Mouse (Mus musculus): Measurements from ENCODE around the gene Ttc21b. TPM values are rescaled to one million over a fixed set of nuclear protein-coding genes. Genes with fewer than 3 reads are reported as not detected.

The Ttc21b gene
- polyA plus RNA-seq, 1 experiment from 2014 or later, result 15.2 TPM

DNA sequence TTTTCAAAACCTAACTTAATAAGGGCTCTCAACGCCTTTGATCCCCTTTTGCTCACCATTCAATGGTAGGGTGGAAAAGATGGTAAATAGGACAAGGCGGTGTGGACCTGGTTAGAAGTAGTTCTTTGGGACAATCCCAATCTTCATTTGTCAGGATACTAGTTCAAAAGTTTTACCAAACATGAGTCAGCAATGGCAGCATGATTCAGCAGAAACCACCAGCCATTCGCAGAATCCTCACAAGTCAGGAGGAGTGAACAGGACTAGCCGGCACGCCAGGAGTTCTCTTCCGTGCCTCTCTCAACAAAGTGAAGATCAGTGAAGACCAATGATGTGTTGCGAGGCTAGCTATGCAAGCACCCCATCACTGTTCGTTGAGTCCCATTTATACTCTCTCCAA, 91.4 kb downstream of the Ttc21b start:
- no peak for ATAC-seq (ENCODE audit: low FRiP score, low read depth)
- Histone ChIP-seq H3K9ac (no peak overlapping the region), H3K4me1 (no peaks in the 10 kb centered on the region), H3K27me3 (replicated peaks) (no peaks in the 10 kb centered on the region), H3K9me3 (no peaks in the 10 kb centered on the region), H3K4me3 (no peak overlapping the region), H3K36me3 (no peaks in the 10 kb centered on the region), H3K4me2 (replicated peaks) (no peak overlapping the region), H3K27ac (no peak overlapping the region)
- 92% methylated on average over 8 of the region's 8 CpGs for WGBS

DNA sequence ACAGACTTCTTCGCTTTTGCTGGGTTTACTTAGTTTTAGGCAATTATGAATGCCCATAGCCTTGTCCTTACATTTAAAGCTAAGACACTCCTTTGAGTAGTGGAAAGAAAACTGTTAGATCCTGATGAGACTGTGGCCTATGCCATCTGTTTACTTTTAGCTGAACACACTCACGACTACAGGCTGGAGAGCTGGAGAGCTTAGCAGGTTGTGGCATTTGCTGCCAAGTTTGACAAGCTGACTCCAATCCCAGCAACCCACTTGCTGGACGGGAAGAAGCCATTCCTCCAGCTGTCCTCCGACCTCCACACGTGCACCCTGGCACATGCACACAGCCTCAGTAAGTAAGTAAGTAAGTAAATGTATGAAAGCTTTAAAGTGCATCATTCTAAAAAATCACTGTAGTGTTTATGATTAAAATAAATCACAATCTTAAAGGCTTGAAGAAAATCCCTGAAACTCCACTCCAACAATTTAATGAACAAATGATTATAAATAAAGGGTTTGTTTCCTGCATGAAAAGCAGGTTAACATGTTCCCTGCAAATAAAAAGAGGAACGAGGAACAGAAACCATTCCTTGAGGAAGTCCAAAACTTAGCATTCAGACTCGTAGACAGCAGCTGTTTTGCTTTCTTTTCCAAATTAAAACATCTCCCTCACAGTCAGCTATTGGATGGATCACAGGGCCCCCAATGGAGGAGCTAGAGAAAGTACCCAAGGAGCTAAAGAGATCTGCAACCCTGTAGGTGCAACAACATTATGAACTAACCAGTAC, 98.1 kb downstream of the Ttc21b start:
- H3K4me1 ChIP-seq, result no peaks in the 10 kb centered on the region
- ATAC-seq (ENCODE audit: low FRiP score, low read depth), result no peak
- WGBS, result 79% methylated on average over 7 of the region's 7 CpGs
- H3K9ac ChIP-seq, result no peak overlapping the region
- H3K27me3 ChIP-seq (replicated peaks), result no peaks in the 10 kb centered on the region
- H3K9me3 ChIP-seq, result no peaks in the 10 kb centered on the region
- H3K4me2 ChIP-seq (replicated peaks), result no peak overlapping the region
- H3K36me3 ChIP-seq, result no peaks in the 10 kb centered on the region
- H3K27ac ChIP-seq, result no peak overlapping the region
- no peak overlapping the region for H3K4me3 ChIP-seq

DNA sequence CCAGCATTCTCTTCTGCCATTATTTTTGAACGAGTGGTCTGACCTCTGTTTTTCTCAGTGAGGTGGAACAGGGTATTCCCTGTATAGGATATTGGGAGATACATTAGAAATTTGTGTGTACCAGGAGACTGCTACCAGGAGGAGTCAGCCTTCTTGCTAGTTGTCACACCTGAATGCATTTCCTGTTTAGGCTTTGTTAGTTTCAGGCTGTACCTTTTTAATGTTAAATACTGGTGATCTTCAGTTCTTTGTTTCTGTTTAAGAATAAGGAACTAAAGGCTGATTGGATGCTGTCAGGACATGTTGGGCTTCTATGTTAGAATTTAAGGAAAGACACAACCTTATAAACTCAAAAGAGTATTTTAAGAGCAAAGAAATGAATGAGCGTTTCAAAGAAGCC, 105.0 kb downstream of the Ttc21b start:
- Histone ChIP-seq H3K27me3 (replicated peaks) (no peaks in the 10 kb centered on the region), H3K4me3 (no peak overlapping the region), H3K9me3 (no peaks in the 10 kb centered on the region), H3K4me2 (replicated peaks) (no peak overlapping the region), H3K4me1 (0 out of 2 replicates have a peak, but pooled peaks cover 4% of the 10 kb centered on the region), H3K36me3 (no peaks in the 10 kb centered on the region), H3K27ac (no peak overlapping the region), H3K9ac (no peak overlapping the region)
- 80% methylated on average over 2 of the region's 2 CpGs for WGBS
- ATAC-seq (ENCODE audit: low FRiP score, low read depth), result no peak

DNA sequence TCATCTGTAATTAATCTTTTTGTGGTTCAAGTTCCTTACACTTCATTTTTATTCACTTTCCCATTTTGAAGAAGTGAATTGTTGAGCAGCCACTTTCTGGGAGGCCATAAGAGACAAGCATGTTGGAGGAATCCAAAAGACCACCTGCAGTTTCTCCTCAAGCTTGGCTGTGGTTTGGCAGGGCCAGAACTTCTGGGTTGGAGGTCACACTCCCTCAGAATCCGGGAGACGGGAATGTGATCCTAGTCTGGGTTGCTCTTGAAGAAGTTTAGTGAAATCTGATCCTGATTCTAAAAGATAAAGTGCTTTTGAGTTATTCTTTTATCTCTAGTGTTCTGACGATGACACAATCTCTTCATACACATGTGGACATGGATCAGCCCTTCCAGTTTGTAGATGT, 105.9 kb downstream of the Ttc21b start:
- Histone ChIP-seq H3K9ac (no peak overlapping the region), H3K4me2 (replicated peaks) (no peak overlapping the region), H3K4me3 (no peak overlapping the region), H3K27ac (no peak overlapping the region), H3K27me3 (replicated peaks) (no peaks in the 10 kb centered on the region), H3K4me1 (0 out of 2 replicates have a peak, but pooled peaks cover 5% of the 10 kb centered on the region), H3K9me3 (no peaks in the 10 kb centered on the region), H3K36me3 (no peaks in the 10 kb centered on the region)
- WGBS, result 82% methylated on average over 3 of the region's 3 CpGs
- ATAC-seq (ENCODE audit: low FRiP score, low read depth), result no peak

DNA sequence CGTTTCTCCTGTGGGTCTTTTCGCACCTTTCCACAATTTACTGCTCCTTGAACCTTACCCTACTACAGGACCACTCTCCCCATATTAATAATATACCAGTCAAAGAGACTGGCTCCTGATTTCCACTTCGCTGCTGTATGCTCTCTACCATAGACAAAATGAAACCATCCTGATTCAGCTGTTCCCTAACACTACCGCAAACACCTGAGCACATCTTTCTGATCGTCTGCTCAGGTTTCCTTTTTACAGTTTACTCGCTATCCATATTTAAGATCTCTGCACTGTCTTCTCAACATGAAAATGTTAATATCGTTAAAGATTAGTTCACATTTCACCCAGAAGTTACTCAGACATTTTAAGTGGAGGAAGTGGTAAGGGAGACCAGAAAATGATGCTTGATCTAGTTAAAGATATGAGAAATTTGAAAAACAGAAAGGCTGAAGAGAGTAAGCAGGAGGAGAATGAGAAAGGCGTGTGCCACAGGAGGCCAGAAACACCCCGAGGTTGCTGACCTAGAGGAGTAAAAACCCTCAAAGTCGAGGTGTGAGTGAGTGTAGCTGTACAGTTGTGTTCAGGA, 107.7 kb downstream of the Ttc21b start:
- Histone ChIP-seq H3K4me3 (no peak overlapping the region), H3K4me1 (0 out of 2 replicates have a peak, but pooled peaks cover 5% of the 10 kb centered on the region), H3K9ac (no peak overlapping the region), H3K36me3 (no peaks in the 10 kb centered on the region), H3K9me3 (no peaks in the 10 kb centered on the region), H3K27ac (no peak overlapping the region), H3K27me3 (replicated peaks) (no peaks in the 10 kb centered on the region), H3K4me2 (replicated peaks) (no peak overlapping the region)
- WGBS, result 85% methylated on average over 10 of the region's 10 CpGs
- ATAC-seq (ENCODE audit: low FRiP score, low read depth), result no peak

DNA sequence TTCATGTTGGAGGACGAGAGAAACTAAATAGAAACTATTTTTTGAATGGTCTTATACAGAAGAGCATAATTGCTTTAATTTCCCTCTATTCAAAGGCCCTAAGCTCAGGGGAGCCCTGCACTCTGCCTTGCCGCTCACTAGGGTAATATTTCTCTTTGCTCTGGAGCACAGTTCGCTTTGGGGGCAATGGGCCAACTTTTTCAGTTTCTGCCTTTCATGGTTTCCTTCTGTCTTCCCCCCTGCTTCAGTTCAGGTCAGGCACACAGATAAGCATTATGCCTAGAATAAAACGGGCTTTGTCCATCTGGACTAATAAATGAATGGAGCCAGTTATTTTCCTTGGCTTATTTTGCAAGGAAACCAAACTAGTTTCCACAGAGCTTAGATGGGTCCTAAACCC, 109.9 kb downstream of the Ttc21b start:
- no peak for ATAC-seq (ENCODE audit: low FRiP score, low read depth)
- Histone ChIP-seq H3K9ac (no peak overlapping the region), H3K27me3 (replicated peaks) (no peaks in the 10 kb centered on the region), H3K36me3 (no peaks in the 10 kb centered on the region), H3K4me1 (0 out of 2 replicates have a peak, but pooled peaks cover 5% of the 10 kb centered on the region), H3K4me2 (replicated peaks) (no peak overlapping the region), H3K27ac (no peak overlapping the region), H3K4me3 (no peak overlapping the region), H3K9me3 (no peaks in the 10 kb centered on the region)
- 32% methylated on average over 4 of the region's 4 CpGs for WGBS

DNA sequence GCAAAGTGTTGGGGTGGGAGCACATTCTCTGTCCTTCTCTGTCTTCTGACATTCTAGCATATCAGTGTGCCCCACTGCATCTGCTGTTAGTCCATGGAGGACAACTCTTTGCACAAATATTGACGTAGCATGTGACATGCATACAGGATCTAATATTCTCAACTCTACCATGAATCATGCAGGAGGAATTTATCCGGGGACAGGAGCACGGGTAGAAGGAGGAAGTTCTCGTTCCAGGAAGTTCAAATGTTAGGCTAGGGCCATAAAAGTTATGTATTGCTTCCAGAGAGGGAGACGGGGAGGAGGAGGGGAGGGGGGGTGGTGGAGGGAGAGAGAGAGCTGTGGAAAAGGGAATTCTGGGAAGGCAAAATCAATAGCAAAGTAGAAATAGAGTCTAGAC, 111.6 kb downstream of the Ttc21b start:
- H3K4me2 ChIP-seq (replicated peaks), result no peak overlapping the region
- H3K36me3 ChIP-seq, result no peaks in the 10 kb centered on the region
- no peaks in the 10 kb centered on the region for H3K27me3 ChIP-seq (replicated peaks)
- no peak overlapping the region for H3K9ac ChIP-seq
- WGBS, result 43% methylated on average over 5 of the region's 5 CpGs
- ATAC-seq (ENCODE audit: low FRiP score, low read depth), result no peak
- H3K4me1 ChIP-seq, result 0 out of 2 replicates have a peak, but pooled peaks cover 5% of the 10 kb centered on the region
- no peak overlapping the region for H3K4me3 ChIP-seq
- H3K27ac ChIP-seq, result no peak overlapping the region
- no peaks in the 10 kb centered on the region for H3K9me3 ChIP-seq

DNA sequence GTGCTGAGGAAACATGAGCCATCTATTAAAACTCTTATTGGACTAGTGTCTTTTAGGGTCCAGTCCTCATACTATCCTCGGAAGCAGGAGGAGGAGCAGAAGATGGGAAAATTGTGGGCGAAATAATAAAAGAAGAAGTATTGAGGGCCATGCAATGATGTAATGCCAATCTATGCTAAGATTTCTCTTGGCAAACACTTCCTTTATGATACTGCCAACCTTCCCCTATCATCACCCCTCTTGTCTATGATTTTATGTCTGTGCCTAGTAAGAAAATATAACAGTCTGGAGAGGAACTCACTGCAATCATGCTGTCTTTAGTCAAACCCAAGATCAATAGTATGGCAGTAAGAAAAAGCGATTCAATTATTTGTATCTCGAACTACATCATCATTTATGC, 113.1 kb downstream of the Ttc21b start:
- Histone ChIP-seq H3K27ac (no peak overlapping the region), H3K4me3 (no peak overlapping the region), H3K4me1 (0 out of 2 replicates have a peak, but pooled peaks cover 5% of the 10 kb centered on the region), H3K9me3 (no peaks in the 10 kb centered on the region), H3K36me3 (no peaks in the 10 kb centered on the region), H3K27me3 (replicated peaks) (no peaks in the 10 kb centered on the region), H3K9ac (no peak overlapping the region), H3K4me2 (replicated peaks) (no peak overlapping the region)
- ATAC-seq (ENCODE audit: low FRiP score, low read depth), result no peak
- WGBS, result 93% methylated on average over 4 of the region's 4 CpGs

DNA sequence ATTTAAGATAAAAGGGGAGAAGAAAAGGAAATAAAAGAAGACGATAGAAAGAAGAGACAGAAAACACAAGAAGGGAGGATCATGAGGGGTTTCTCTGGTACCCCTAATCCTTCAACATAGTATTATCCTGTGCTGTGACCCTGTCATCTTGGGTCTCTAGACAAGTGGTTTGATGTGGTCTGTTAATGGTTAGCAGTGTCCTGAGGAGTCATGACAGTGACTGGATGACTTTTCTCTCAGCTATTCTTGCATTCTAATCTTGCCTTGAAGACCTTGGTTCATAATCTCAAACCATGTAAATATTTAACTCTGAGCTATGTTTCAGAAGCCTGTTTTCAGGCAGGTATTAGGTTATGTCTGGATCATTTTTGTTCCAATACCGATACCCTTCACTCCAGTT, 113.7 kb downstream of the Ttc21b start:
- Histone ChIP-seq H3K4me3 (no peak overlapping the region), H3K4me1 (0 out of 2 replicates have a peak, but pooled peaks cover 5% of the 10 kb centered on the region), H3K36me3 (no peaks in the 10 kb centered on the region), H3K9me3 (no peaks in the 10 kb centered on the region), H3K27ac (no peak overlapping the region), H3K27me3 (replicated peaks) (no peaks in the 10 kb centered on the region), H3K9ac (no peak overlapping the region), H3K4me2 (replicated peaks) (no peak overlapping the region)
- 93% methylated on average over 2 of the region's 2 CpGs for WGBS
- no peak for ATAC-seq (ENCODE audit: low FRiP score, low read depth)

DNA sequence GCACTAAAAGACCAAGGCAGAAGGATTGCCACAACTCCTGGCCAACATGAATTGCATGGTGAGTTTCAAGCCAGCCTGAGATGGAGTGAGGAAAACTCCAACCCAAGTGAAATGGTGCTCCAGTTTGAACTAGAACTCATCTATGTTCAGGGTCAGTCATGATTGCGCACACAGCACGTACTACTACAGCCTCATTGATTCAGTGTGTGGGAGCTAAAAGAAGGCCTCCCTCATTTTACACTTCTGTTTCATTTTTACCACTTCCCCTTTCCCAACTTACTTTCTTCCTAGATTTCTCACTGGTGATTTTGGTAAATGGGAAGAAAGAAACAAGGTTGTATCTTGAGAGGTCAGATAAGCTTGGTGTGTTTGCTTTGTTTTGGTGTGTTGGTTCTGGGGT, 114.1 kb downstream of the Ttc21b start:
- Histone ChIP-seq H3K4me3 (no peak overlapping the region), H3K9me3 (no peaks in the 10 kb centered on the region), H3K4me2 (replicated peaks) (no peak overlapping the region), H3K9ac (no peak overlapping the region), H3K27me3 (replicated peaks) (no peaks in the 10 kb centered on the region), H3K4me1 (0 out of 2 replicates have a peak, but pooled peaks cover 5% of the 10 kb centered on the region), H3K36me3 (no peaks in the 10 kb centered on the region), H3K27ac (no peak overlapping the region)
- ATAC-seq (ENCODE audit: low FRiP score, low read depth), result no peak
- 90% methylated on average over 2 of the region's 2 CpGs for WGBS

DNA sequence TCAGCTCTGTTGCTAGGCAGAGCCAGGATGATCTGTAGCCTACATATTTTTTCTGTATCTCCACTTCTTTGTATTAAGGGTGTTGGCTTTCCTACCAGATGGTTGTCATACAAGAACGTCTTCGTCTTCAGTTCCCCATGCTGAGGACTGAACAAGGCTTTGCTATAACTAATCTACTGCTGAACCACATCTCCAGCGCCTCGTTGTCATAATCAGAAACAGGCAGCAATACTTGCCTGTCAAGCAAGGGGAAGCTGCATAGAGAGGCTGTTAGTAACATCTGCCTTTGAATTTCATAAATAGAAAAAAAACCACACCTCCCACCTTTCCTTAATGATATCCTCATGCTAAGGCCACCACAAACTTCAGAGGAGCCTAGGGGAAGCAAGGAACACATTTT, 116.2 kb downstream of the Ttc21b start:
- H3K4me1 ChIP-seq, result no peaks in the 10 kb centered on the region
- H3K27ac ChIP-seq, result no peak overlapping the region
- no peaks in the 10 kb centered on the region for H3K36me3 ChIP-seq
- no peak for ATAC-seq (ENCODE audit: low FRiP score, low read depth)
- no peaks in the 10 kb centered on the region for H3K27me3 ChIP-seq (replicated peaks)
- H3K4me3 ChIP-seq, result no peak overlapping the region
- H3K9me3 ChIP-seq, result no peaks in the 10 kb centered on the region
- H3K9ac ChIP-seq, result no peak overlapping the region
- H3K4me2 ChIP-seq (replicated peaks), result no peak overlapping the region
- WGBS, result 81% methylated on average over 4 of the region's 4 CpGs

Measured in neural tube, embryonic 12.5 days (tissue).